Mouse (Mus musculus): ENCODE results near the gene Mttp. TPM values are rescaled to one million over a fixed set of nuclear protein-coding genes. Genes with fewer than 3 reads are reported as not detected.

Gene Mttp
- 7.5 and 8.9 TPM in 2 replicates for polyA plus RNA-seq (2016; fragmentation: Nextera tagmentation; extraction: Ambion mirVana)

- WGBS: 7% methylated on average over 8 of the region's 8 CpGs
Measured at GRCm38 (mm10) chr3:138144642-138145171, at the start of gene Mttp. Mttp (minus strand) TSS chr3:138144968.

GRCm38 (mm10) chr3:138193683-138194302, 49.0 kb upstream of the Mttp start, which contains the start of gene 4930579F01Rik:
4930579F01Rik (minus strand) TSS chr3:138193825.
- 88% methylated on average over 15 of the region's 15 CpGs for WGBS
- H3K9me3 ChIP-seq (replicated peaks): no peaks in the 10 kb centered on the region

More at GRCm38 (mm10) chr3:138144642-138145171, at the start of gene Mttp:
- H3K4me3 ChIP-seq: peak within 1 kb of the TSS; percentile 75
- DNase-seq (ENCODE audit: low spot score): peak; percentile 66
- H3K36me3 ChIP-seq: peaks cover 15% of the 10 kb centered on the region
- H3K27me3 ChIP-seq (ENCODE audit: low read depth, poor library complexity, severe bottlenecking): no peaks in the 10 kb centered on the region
- H3K9me3 ChIP-seq (replicated peaks): no peaks in the 10 kb centered on the region
- H3K4me1 ChIP-seq: peaks cover 7% of the 10 kb centered on the region; the same call in 1 of the 2 replicates
- H3K27ac ChIP-seq: peak within 1 kb of the TSS; percentile 98

DNA sequence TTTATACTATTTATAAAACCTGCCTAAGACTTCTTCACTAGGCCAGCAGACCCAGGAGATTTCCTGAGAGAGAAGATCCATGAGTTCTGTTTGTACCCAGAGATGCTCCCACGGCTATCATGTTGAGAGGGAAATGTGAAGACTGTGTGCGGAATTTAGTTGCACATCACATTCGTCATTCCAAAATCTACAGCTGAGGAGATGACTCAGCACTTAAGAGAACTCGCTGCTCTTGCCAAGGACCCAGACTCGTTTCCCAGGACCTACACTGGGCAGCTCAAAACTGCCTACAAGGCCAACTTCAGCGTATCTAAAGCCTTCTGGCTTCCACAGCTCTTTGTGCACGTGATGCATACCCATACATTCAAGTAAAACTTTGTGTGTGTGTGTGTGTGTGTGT, 47.5 kb upstream of the Mttp start:
- Histone ChIP-seq H3K9me3 (replicated peaks) (no peaks in the 10 kb centered on the region), H3K4me1 (0 out of 2 replicates have a peak, but pooled peaks cover 3% of the 10 kb centered on the region), H3K36me3 (no peaks in the 10 kb centered on the region), H3K4me3 (no peak overlapping the region), H3K27ac (no peak overlapping the region), H3K27me3 (ENCODE audit: low read depth, poor library complexity, severe bottlenecking) (peaks cover 3% of the 10 kb centered on the region; the same call in 1 of the 2 replicates)
- 91% methylated on average over 7 of the region's 7 CpGs for WGBS
- no peak for DNase-seq (ENCODE audit: low spot score)

More at GRCm38 (mm10) chr3:138193683-138194302, 49.0 kb upstream of the Mttp start, which contains the start of gene 4930579F01Rik:
- Histone ChIP-seq H3K4me3 (no peak within 1 kb of the TSS), H3K27me3 (ENCODE audit: low read depth, poor library complexity, severe bottlenecking) (peaks cover 7% of the 10 kb centered on the region; the same call in 1 of the 2 replicates), H3K27ac (no peak within 1 kb of the TSS), H3K36me3 (no peaks in the 10 kb centered on the region), H3K4me1 (0 out of 2 replicates have a peak, but pooled peaks cover 6% of the 10 kb centered on the region)
- DNase-seq (ENCODE audit: low spot score): no peak

DNA sequence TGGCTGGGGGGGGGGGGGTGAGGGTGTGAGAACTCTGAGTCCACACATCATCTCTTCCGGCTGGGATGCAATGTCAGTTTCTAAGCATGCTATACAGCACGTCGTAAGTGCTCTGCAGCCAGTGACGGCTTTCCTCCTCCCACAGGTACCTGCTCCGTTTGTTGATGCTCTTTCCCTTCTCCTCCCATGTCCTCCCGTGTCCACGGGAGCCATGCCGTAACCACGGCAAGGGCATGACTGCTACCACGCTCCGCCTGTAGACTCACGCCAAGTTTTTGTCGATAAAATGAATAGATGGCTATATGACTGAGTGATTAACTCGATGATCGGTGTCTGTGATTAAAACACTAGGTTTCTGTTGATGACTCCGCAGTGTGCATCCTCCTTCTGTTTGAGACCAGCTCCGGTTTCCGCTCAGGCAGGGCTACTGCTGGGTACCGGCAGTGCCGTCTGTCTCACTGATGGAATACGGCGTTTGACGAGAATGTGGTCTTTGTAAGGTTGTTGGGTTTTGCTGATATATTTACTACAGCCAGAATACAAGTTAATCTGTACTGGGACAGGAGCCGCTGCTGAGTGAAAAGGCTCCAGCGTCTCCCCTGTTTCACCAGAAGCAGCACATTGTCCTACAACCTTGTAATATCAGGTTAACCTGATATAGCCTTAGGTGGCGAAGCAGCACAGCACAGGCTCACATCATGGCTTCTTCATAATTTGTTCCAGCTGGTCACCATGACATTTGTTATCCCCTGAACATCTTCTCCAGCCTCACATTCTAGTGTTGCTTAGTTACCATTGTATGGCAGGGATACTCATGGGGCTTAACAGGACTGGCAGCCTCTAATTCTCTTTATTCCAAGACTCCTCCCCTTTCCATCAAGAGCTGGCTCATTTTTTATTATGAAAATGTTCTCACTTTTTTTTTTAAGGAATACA, 41.5 kb upstream of the Mttp start:
- WGBS: 93% methylated on average over 26 of the region's 26 CpGs
- H3K36me3 ChIP-seq: no peaks in the 10 kb centered on the region
- no peak for DNase-seq (ENCODE audit: low spot score)

DNA sequence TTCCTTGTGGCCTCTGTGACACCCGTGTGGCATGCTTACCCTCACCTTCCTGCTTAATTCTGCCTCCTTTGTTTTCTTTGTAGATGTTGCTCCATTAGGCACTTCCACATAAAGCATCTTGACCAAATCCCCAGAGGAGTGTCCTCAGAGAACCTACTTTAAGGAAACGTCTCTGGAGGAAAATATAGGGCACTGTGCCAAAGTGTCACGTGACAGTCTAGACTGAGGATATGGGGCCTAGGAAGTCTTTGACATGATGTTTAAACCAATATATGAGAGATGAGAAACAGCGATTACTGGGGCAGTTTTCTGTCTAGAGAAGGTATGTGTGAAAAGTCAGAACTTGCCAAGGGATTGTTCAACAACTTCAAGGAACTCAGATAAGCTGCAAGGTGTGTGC, 40.5 kb upstream of the Mttp start:
- 88% methylated on average over 4 of the region's 4 CpGs for WGBS
- DNase-seq (ENCODE audit: low spot score): no peak
- no peaks in the 10 kb centered on the region for H3K27me3 ChIP-seq (ENCODE audit: low read depth, poor library complexity, severe bottlenecking)
- no peaks in the 10 kb centered on the region for H3K9me3 ChIP-seq (replicated peaks)
- no peak overlapping the region for H3K27ac ChIP-seq
- H3K4me3 ChIP-seq: no peak overlapping the region
- H3K36me3 ChIP-seq: no peaks in the 10 kb centered on the region
- H3K4me1 ChIP-seq: 0 out of 2 replicates have a peak, but pooled peaks cover 3% of the 10 kb centered on the region

More for the DNA sequence above, 41.5 kb upstream of the Mttp start:
- H3K4me1 ChIP-seq: 0 out of 2 replicates have a peak, but pooled peaks cover 3% of the 10 kb centered on the region
- H3K9me3 ChIP-seq (replicated peaks): no peaks in the 10 kb centered on the region
- H3K4me3 ChIP-seq: no peak overlapping the region
- H3K27ac ChIP-seq: no peak overlapping the region
- no peaks in the 10 kb centered on the region for H3K27me3 ChIP-seq (ENCODE audit: low read depth, poor library complexity, severe bottlenecking)

GRCm38 (mm10) chr3:138183371-138183770, 38.6 kb upstream of the Mttp start:
- H3K27me3 ChIP-seq (ENCODE audit: low read depth, poor library complexity, severe bottlenecking): no peaks in the 10 kb centered on the region
- no peak for DNase-seq (ENCODE audit: low spot score)
- WGBS: 92% methylated on average over 7 of the region's 7 CpGs
- H3K4me3 ChIP-seq: no peak overlapping the region
- no peaks in the 10 kb centered on the region for H3K9me3 ChIP-seq (replicated peaks)
- no peaks in the 10 kb centered on the region for H3K4me1 ChIP-seq
- no peaks in the 10 kb centered on the region for H3K36me3 ChIP-seq
- no peak overlapping the region for H3K27ac ChIP-seq

DNA sequence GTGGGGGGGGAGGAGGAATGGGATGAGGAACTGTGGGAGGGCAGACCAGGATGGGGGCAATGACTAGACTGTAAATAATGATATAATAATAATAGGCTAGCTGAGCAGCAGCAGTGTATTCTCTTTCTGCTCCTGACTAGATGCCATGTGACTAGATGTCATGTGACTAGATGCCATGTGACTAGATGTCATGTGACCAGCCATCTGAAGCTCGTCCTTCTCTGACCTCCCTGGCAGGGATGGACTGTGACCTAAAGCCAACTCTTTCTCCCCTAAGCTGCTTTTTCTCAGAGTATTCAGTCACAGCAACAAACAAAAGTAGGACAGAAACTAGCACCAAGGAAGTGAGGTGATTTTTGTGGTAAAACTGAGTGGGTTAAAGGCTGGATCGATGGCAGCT, 37.3 kb upstream of the Mttp start:
- DNase-seq (ENCODE audit: low spot score): no peak
- H3K4me1 ChIP-seq: no peaks in the 10 kb centered on the region
- 86% methylated on average over 2 of the region's 2 CpGs for WGBS
- H3K4me3 ChIP-seq: no peak overlapping the region
- no peak overlapping the region for H3K27ac ChIP-seq
- no peaks in the 10 kb centered on the region for H3K9me3 ChIP-seq (replicated peaks)
- H3K27me3 ChIP-seq (ENCODE audit: low read depth, poor library complexity, severe bottlenecking): no peaks in the 10 kb centered on the region
- H3K36me3 ChIP-seq: no peaks in the 10 kb centered on the region

- no peaks in the 10 kb centered on the region for H3K27me3 ChIP-seq (ENCODE audit: low read depth, poor library complexity, severe bottlenecking)
- H3K4me1 ChIP-seq: no peaks in the 10 kb centered on the region
- no peaks in the 10 kb centered on the region for H3K9me3 ChIP-seq (replicated peaks)
- WGBS: 89% methylated on average over 6 of the region's 6 CpGs
- H3K4me3 ChIP-seq: no peak overlapping the region
- no peak for DNase-seq (ENCODE audit: low spot score)
- H3K36me3 ChIP-seq: no peaks in the 10 kb centered on the region
- no peak overlapping the region for H3K27ac ChIP-seq
Measured at GRCm38 (mm10) chr3:138175551-138175950, 30.8 kb upstream of the Mttp start.

GRCm38 (mm10) chr3:138173291-138173690, 28.5 kb upstream of the Mttp start:
- Histone ChIP-seq H3K4me1 (no peaks in the 10 kb centered on the region), H3K4me3 (no peak overlapping the region), H3K27ac (no peak overlapping the region), H3K27me3 (ENCODE audit: low read depth, poor library complexity, severe bottlenecking) (no peaks in the 10 kb centered on the region), H3K36me3 (no peaks in the 10 kb centered on the region), H3K9me3 (replicated peaks) (no peaks in the 10 kb centered on the region)
- WGBS: 81% methylated on average over 10 of the region's 10 CpGs
- DNase-seq (ENCODE audit: low spot score): no peak

- H3K4me3 ChIP-seq: no peak overlapping the region
- no peaks in the 10 kb centered on the region; the same call in 1 of the 2 replicates for H3K36me3 ChIP-seq
- peaks cover 2% of the 10 kb centered on the region; the same call in 1 of the 2 replicates for H3K4me1 ChIP-seq
- DNase-seq (ENCODE audit: low spot score): no peak
- 68% methylated on average over 4 of the region's 4 CpGs for WGBS
- no peaks in the 10 kb centered on the region for H3K9me3 ChIP-seq (replicated peaks)
- no peak overlapping the region for H3K27ac ChIP-seq
- H3K27me3 ChIP-seq (ENCODE audit: low read depth, poor library complexity, severe bottlenecking): no peaks in the 10 kb centered on the region
Measured at GRCm38 (mm10) chr3:138162553-138163183, 17.9 kb upstream of the Mttp start.

DNA sequence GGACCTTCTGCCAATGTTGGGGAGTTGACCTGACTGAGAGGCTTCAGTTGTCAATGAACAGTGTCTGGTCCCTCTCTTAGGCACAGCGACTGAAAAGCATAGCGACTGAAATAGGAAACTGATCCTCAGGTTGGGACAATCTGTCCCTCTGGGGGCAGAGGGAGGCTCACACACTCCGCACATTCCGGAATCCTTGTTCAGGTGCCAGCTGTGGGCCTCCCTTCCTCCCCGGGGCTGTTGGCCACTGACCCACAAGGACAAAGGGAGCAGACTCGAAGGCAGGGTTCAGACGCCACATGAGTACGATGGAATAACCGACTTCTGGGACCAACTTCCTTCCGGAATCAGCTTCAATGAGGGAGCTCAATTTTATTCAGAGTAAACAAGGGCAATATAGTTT, 16.9 kb upstream of the Mttp start:
- no peak for DNase-seq (ENCODE audit: low spot score)

DNA sequence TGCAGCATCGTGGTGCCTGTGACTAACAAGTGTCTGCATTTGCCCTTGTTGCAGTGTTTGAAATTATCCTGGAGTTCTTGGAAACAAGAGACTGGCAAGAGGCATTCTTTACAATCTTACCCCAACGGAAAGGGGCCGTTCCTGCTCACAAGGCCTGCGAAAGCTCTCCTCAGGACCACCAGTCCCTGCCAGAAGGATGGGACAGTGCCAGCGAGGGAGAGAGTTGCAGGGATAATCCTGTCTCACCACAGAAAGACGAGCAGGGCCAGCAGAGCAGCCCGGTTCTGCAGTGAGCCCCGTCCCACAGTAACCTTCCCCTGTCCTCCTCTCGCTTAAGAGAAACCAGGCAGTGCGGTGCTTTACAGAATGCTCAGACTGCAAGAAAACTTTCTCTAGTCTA, 11.9 kb upstream of the Mttp start:
- no peaks in the 10 kb centered on the region for H3K27me3 ChIP-seq (ENCODE audit: low read depth, poor library complexity, severe bottlenecking)
- no peaks in the 10 kb centered on the region for H3K9me3 ChIP-seq (replicated peaks)
- H3K36me3 ChIP-seq: peaks cover 29% of the 10 kb centered on the region
- 68% methylated on average over 10 of the region's 10 CpGs for WGBS
- H3K4me3 ChIP-seq: no peak overlapping the region
- DNase-seq (ENCODE audit: low spot score): no peak
- H3K27ac ChIP-seq: no peak overlapping the region
- no peaks in the 10 kb centered on the region for H3K4me1 ChIP-seq

More for the DNA sequence above, 16.9 kb upstream of the Mttp start:
- no peak overlapping the region for H3K27ac ChIP-seq
- WGBS: 87% methylated on average over 10 of the region's 10 CpGs
- H3K27me3 ChIP-seq (ENCODE audit: low read depth, poor library complexity, severe bottlenecking): no peaks in the 10 kb centered on the region
- peaks cover 2% of the 10 kb centered on the region; the same call in 1 of the 2 replicates for H3K4me1 ChIP-seq
- no peak overlapping the region for H3K4me3 ChIP-seq
- no peaks in the 10 kb centered on the region for H3K9me3 ChIP-seq (replicated peaks)
- H3K36me3 ChIP-seq: peaks cover 4% of the 10 kb centered on the region; the same call in 1 of the 2 replicates
